Mouse (Mus musculus) midbrain, embryonic 11.5 days (tissue): Measurements from ENCODE around the gene Olfr1315-ps1. TPM values are rescaled to one million over a fixed set of nuclear protein-coding genes. Genes with fewer than 3 reads are reported as not detected.

ENCODE experiments used
- ATAC-seq: fragments of 200-750 bp; cut with Nextera tagmentation; 2 replicates; pipeline ENCODE4 v1.8.0; 2017; ENCODE audit warnings: moderate TSS enrichment, moderate library complexity; ENCODE audit not compliant: low FRiP score
- DNase-seq: peaks from one replicate; pipeline ENCODE4 v3.0.0; 2015; ENCODE audit warnings: low spot score; ENCODE audit errors: missing footprints
- H3K27ac ChIP-seq: fragments of 300-500 bp; sonication (generic); 2 replicates; pipeline ENCODE4 v1.5.1; 2014; ENCODE audit warnings: low read depth, low read length
- H3K27me3 ChIP-seq: fragments of 300-500 bp; sonication (generic); 2 replicates; pipeline ENCODE4 v1.6.1; 2014; ENCODE audit warnings: mild to moderate bottlenecking, low read length, moderate library complexity, mixed read lengths; ENCODE audit not compliant: control insufficient read depth, insufficient read depth
- H3K36me3 ChIP-seq: fragments of 300-500 bp; sonication (generic); 2 replicates; pipeline ENCODE4 v1.6.1; 2014; ENCODE audit warnings: mild to moderate bottlenecking, low read length, moderate library complexity, mixed read lengths; ENCODE audit not compliant: control insufficient read depth, insufficient read depth
- H3K4me1 ChIP-seq: fragments of 300-500 bp; sonication (generic); 2 replicates; pipeline ENCODE4 v1.6.1; 2014; ENCODE audit warnings: low read length; ENCODE audit not compliant: control insufficient read depth, insufficient read depth
- H3K4me2 ChIP-seq: fragments of 300-500 bp; sonication (generic); 2 replicates; pipeline ENCODE4 v1.6.1; 2014; ENCODE audit warnings: mild to moderate bottlenecking, moderate library complexity
- H3K4me3 ChIP-seq: fragments of 300-500 bp; sonication (generic); 2 replicates; pipeline ENCODE4 v1.5.1; 2014; ENCODE audit warnings: low read depth, low read length
- H3K9ac ChIP-seq: fragments of 300-500 bp; sonication (generic); 2 replicates; pipeline ENCODE4 v1.6.1; 2014; ENCODE audit warnings: low read length
- H3K9me3 ChIP-seq: fragments of 300-500 bp; sonication (generic); 2 replicates; pipeline ENCODE4 v1.6.1; 2016; ENCODE audit warnings: low read length; ENCODE audit not compliant: control insufficient read depth
- WGBS: fragments of 180-500 bp; shearing (Covaris S2); extraction: QIAGEN DNeasy Blood & Tissue Kit; methylation state at CpG from one replicate; pipeline ENCODE4 v1.1.7; 2014; 5-methylcytosine and 5-hydroxymethylcytosine counted together
- polyA plus RNA-seq: library from polyadenylated mRNA; unstranded; fragments of >200 nt; fragmentation: Nextera tagmentation; extraction: Ambion mirVana; gene quantifications from 2 replicates; pipeline ENCODE4 v1.2.1, GENCODE M21; 2014

The Olfr1315-ps1 gene
- polyA plus RNA-seq, result not detected in 2 replicates

- Histone ChIP-seq H3K9me3 (no peaks in the 10 kb centered on the region), H3K4me2 (no peak within 1 kb of the TSS), H3K4me1 (no peaks in the 10 kb centered on the region), H3K27me3 (no peaks in the 10 kb centered on the region), H3K4me3 (no peak within 1 kb of the TSS), H3K27ac (no peak within 1 kb of the TSS), H3K36me3 (no peaks in the 10 kb centered on the region), H3K9ac (no peak within 1 kb of the TSS)
- 83% methylated on average over 1 of the region's 1 CpGs for WGBS
- DNase-seq (no peak), ATAC-seq (no peak)
Observed at GRCm38 (mm10) chr2:112115340-112115739, at the start of gene Olfr1315-ps1. TSS of gene Olfr1315-ps1 (minus strand) at chr2:112115440.

- DNase-seq (no peak), ATAC-seq (no peak)
- no peaks in the 10 kb centered on the region for H3K36me3 ChIP-seq
- no peaks in the 10 kb centered on the region for H3K27me3 ChIP-seq
- no peaks in the 10 kb centered on the region for H3K4me1 ChIP-seq
- H3K27ac ChIP-seq, result no peak within 1 kb of the TSS
- H3K4me3 ChIP-seq, result no peak within 1 kb of the TSS
- H3K4me2 ChIP-seq, result no peak within 1 kb of the TSS
- no peak within 1 kb of the TSS for H3K9ac ChIP-seq
- no peaks in the 10 kb centered on the region for H3K9me3 ChIP-seq
Observed at GRCm38 (mm10) chr2:112153898-112154297, 38.7 kb upstream of the Olfr1315-ps1 start, which contains the start of gene Olfr1318. TSS of gene Olfr1318 (plus strand) at chr2:112154198.

- H3K27me3 ChIP-seq, result no peaks in the 10 kb centered on the region
- H3K36me3 ChIP-seq, result no peaks in the 10 kb centered on the region
- ATAC-seq (no peak), DNase-seq (no peak)
- no peaks in the 10 kb centered on the region for H3K9me3 ChIP-seq
- no peak within 1 kb of the TSS for H3K4me3 ChIP-seq
- no peaks in the 10 kb centered on the region for H3K4me1 ChIP-seq
- H3K4me2 ChIP-seq, result no peak within 1 kb of the TSS
- H3K27ac ChIP-seq, result no peak within 1 kb of the TSS
- no peak within 1 kb of the TSS for H3K9ac ChIP-seq
- 78% methylated on average over 2 of the region's 2 CpGs for WGBS
Observed at GRCm38 (mm10) chr2:112140029-112140428, 24.8 kb upstream of the Olfr1315-ps1 start, which contains the start of gene Olfr1317. TSS of gene Olfr1317 (plus strand) at chr2:112140329.

- Histone ChIP-seq H3K4me3 (no peak within 1 kb of the TSS), H3K9me3 (no peaks in the 10 kb centered on the region), H3K27me3 (no peaks in the 10 kb centered on the region), H3K4me2 (no peak within 1 kb of the TSS), H3K4me1 (no peaks in the 10 kb centered on the region), H3K36me3 (no peaks in the 10 kb centered on the region), H3K27ac (no peak within 1 kb of the TSS), H3K9ac (no peak within 1 kb of the TSS)
- ATAC-seq (no peak), DNase-seq (no peak)
- WGBS, result 87% methylated on average over 2 of the region's 2 CpGs
Observed at GRCm38 (mm10) chr2:112134877-112135276, 19.6 kb upstream of the Olfr1315-ps1 start, which contains the start of gene Olfr1316. TSS of gene Olfr1316 (minus strand) at chr2:112134977.

GRCm38 (mm10) chr2:112096681-112097080, 18.6 kb downstream of the Olfr1315-ps1 start, which contains the start of gene Olfr1314:
TSS of gene Olfr1314 (minus strand) at chr2:112096781.
- DNase-seq (no peak), ATAC-seq (no peak)
- no peak within 1 kb of the TSS for H3K27ac ChIP-seq
- no peaks in the 10 kb centered on the region for H3K27me3 ChIP-seq
- no peak within 1 kb of the TSS for H3K9ac ChIP-seq
- no peak within 1 kb of the TSS for H3K4me2 ChIP-seq
- H3K9me3 ChIP-seq, result no peaks in the 10 kb centered on the region
- H3K4me1 ChIP-seq, result no peaks in the 10 kb centered on the region
- no peaks in the 10 kb centered on the region for H3K36me3 ChIP-seq
- no peak within 1 kb of the TSS for H3K4me3 ChIP-seq

GRCm38 (mm10) chr2:112077743-112078142, 37.5 kb downstream of the Olfr1315-ps1 start, which contains the start of gene Olfr1313:
TSS of gene Olfr1313 (minus strand) at chr2:112077843.
- H3K9me3 ChIP-seq, result no peaks in the 10 kb centered on the region
- DNase-seq (no peak), ATAC-seq (no peak)
- no peaks in the 10 kb centered on the region for H3K36me3 ChIP-seq
- H3K4me3 ChIP-seq, result no peak within 1 kb of the TSS
- no peak within 1 kb of the TSS for H3K9ac ChIP-seq
- H3K4me2 ChIP-seq, result no peak within 1 kb of the TSS
- H3K27ac ChIP-seq, result no peak within 1 kb of the TSS
- no peaks in the 10 kb centered on the region for H3K4me1 ChIP-seq
- H3K27me3 ChIP-seq, result no peaks in the 10 kb centered on the region

Other genes with a start within 250 kb of the Olfr1315-ps1 start
- not detected in 2 replicates for gene Olfr1305, start 238.3 kb downstream of the Olfr1315-ps1 start, polyA plus RNA-seq
- gene Olfr1306, start 199.2 kb downstream of the Olfr1315-ps1 start, polyA plus RNA-seq, result not detected in 2 replicates
- gene Olfr1307, start 166.0 kb downstream of the Olfr1315-ps1 start, polyA plus RNA-seq, result not detected in 2 replicates
- gene Olfr1308, start 150.5 kb downstream of the Olfr1315-ps1 start, polyA plus RNA-seq, result not detected in 2 replicates
- gene Olfr1309, start 125.2 kb downstream of the Olfr1315-ps1 start, polyA plus RNA-seq, result not detected in 2 replicates
- not detected in 2 replicates for gene Olfr1310, start 102.7 kb downstream of the Olfr1315-ps1 start, polyA plus RNA-seq
- not detected in 2 replicates for gene Olfr1311, start 91.0 kb downstream of the Olfr1315-ps1 start, polyA plus RNA-seq
- gene Olfr1312, start 65.2 kb downstream of the Olfr1315-ps1 start, polyA plus RNA-seq, result not detected in 2 replicates
- gene Olfr1313, start 37.6 kb downstream of the Olfr1315-ps1 start, polyA plus RNA-seq, result not detected in 2 replicates
- gene Olfr1314, start 18.7 kb downstream of the Olfr1315-ps1 start, polyA plus RNA-seq, result not detected in 2 replicates
- not detected in 2 replicates for gene Olfr1316, start 19.5 kb upstream of the Olfr1315-ps1 start, polyA plus RNA-seq
- gene Olfr1317, start 24.9 kb upstream of the Olfr1315-ps1 start, polyA plus RNA-seq, result not detected in 2 replicates
- gene Olfr1318, start 38.8 kb upstream of the Olfr1315-ps1 start, polyA plus RNA-seq, result not detected in 2 replicates
- 8.9 and 9.3 TPM in 2 replicates for gene Lpcat4, start 124.0 kb upstream of the Olfr1315-ps1 start, polyA plus RNA-seq
- gene Nutm1, start 143.9 kb upstream of the Olfr1315-ps1 start, polyA plus RNA-seq, result not detected in 2 replicates
- gene Nop10, start 146.5 kb upstream of the Olfr1315-ps1 start, polyA plus RNA-seq, result 160 and 161 TPM in 2 replicates
- gene Slc12a6, start 150.4 kb upstream of the Olfr1315-ps1 start, polyA plus RNA-seq, result 14.4 and 16.0 TPM in 2 replicates
- not detected in 2 replicates for gene Gm21985, start 150.9 kb upstream of the Olfr1315-ps1 start, polyA plus RNA-seq